Mouse (Mus musculus) lung, adult 2 months (tissue): Measurements from ENCODE around the gene Impg1.

Experiments
- CTCF ChIP-seq: fragments of 200-500 bp; IDR thresholded peaks from 2 replicates; pipeline ENCODE4 v1.5.1; 2011; ENCODE audit warnings: mild to moderate bottlenecking, low read length, control low read depth; ENCODE audit not compliant: insufficient read depth
- POLR2A ChIP-seq: fragments of 200-500 bp; IDR thresholded peaks from 2 replicates; pipeline ENCODE4 v1.6.1; 2011; ENCODE audit warnings: low read depth, mild to moderate bottlenecking, control low read depth, low read length, borderline replicate concordance; ENCODE audit errors: extremely low read depth

DNA sequence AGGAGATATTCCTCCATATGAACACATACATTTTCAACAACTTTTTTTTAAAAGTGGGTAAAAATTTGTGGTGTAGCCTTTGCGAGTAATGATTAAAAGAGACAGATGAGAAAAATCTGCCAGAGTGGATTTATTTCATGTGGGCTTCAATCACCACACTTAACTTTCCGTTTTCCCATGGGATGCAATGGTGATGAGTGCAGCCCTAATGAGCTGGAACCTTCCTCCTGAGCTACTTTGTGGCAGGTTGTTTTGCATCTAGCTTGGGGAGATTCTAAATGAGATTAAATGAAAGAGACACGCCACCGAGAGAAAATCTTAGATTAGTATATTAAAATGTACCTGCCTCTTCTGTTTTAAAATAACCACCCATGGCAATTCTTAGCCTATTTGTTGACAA lies 26.3 kb upstream of the Impg1 start:
- TF ChIP-seq POLR2A (no peak), CTCF (no peak)
